24 mouse cellular contexts compared by ENCODE assay signal in genomic region chr6:5325122-5325521, GRCm38 (mm10).
"Had no signal": no experiment of that assay in that cellular context is flagged by ENCODE, and none has a peak within 500 bp of the region (broad histone marks: within the 10 kb centered on the region; RNA-seq: fewer than 3 reads in every experiment).

No protein-coding gene starts in this region.

- H3K27me3 ChIP-seq: limb, embryonic 12.5 days; limb, embryonic 15.5 days; liver, embryonic 12.5 days; liver, embryonic 15.5 days; lung, embryonic 15.5 days; megakaryocyte, embryonic 14.5 days; neural tube, embryonic 12.5 days; neural tube, embryonic 15.5 days had no signal

- H3K27ac ChIP-seq: kidney, postnatal 0 days; layer of hippocampus, adult 2 months; limb, embryonic 12.5 days; limb, embryonic 15.5 days; liver, embryonic 12.5 days; liver, embryonic 15.5 days; lung, embryonic 15.5 days; neural tube, embryonic 12.5 days; neural tube, embryonic 15.5 days; stomach, postnatal 0 days had no signal

- H3K4me3 ChIP-seq: layer of hippocampus, adult 2 months; limb, embryonic 12.5 days; limb, embryonic 15.5 days; liver, embryonic 12.5 days; liver, embryonic 15.5 days; lung, embryonic 15.5 days; megakaryocyte, embryonic 14.5 days; neural tube, embryonic 12.5 days; neural tube, embryonic 15.5 days had no signal

- H3K9ac ChIP-seq: limb, embryonic 12.5 days; limb, embryonic 15.5 days; liver, embryonic 12.5 days; liver, embryonic 15.5 days; lung, embryonic 15.5 days; neural tube, embryonic 12.5 days; neural tube, embryonic 15.5 days had no signal

- DNase-seq: kidney, adult 2 months; kidney, postnatal 25 days; left cerebral cortex, postnatal 4 days; lung, adult 18-20 months; lung, postnatal 10 days; lung, postnatal 36 days; midbrain, embryonic 14.5 days; right cerebral cortex, adult 18-20 months; right cerebral cortex, postnatal 14 days; right cerebral cortex, postnatal 4 days; thymus, adult 2 months; thymus, postnatal 14 days; thymus, postnatal 4 days had no signal

- H3K4me1 ChIP-seq: limb, embryonic 12.5 days; limb, embryonic 15.5 days; liver, embryonic 12.5 days; liver, embryonic 15.5 days; lung, embryonic 15.5 days; megakaryocyte, embryonic 14.5 days; neural tube, embryonic 12.5 days; neural tube, embryonic 15.5 days had no signal

- H3K9me3 ChIP-seq: limb, embryonic 15.5 days; liver, embryonic 12.5 days; liver, embryonic 15.5 days; lung, embryonic 15.5 days; megakaryocyte, embryonic 14.5 days; neural tube, embryonic 15.5 days had no signal

- H3K36me3 ChIP-seq: limb, embryonic 12.5 days; limb, embryonic 15.5 days; liver, embryonic 12.5 days; liver, embryonic 15.5 days; lung, embryonic 15.5 days; neural tube, embryonic 12.5 days; neural tube, embryonic 15.5 days had no signal
